Mouse (Mus musculus): ENCODE measurements around the gene Atp5c1. TPM values are rescaled to one million over a fixed set of nuclear protein-coding genes. Genes with fewer than 3 reads are reported as not detected.

The Atp5c1 gene
- polyA plus RNA-seq, 1 experiment: 116 TPM

DNA sequence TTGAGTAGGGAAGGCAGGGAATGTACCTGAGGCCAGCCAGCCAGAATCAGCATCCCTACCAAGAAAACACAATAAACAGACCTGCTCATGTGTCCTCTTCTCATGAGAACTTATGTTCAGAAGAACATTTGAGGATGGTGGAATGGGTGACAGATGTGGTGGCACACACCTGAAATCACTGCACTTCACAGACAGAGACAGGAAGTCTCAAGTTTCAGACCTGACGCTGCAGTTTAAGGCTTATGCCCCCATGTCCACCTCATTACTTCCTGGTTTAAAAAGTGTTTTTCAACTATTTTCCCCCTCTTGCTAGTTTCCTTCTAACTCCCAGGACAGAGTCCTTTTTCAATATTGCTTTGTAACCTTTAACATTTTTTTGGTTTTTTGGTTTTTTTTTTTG is 2.4 kb upstream of the Atp5c1 start:
- Histone ChIP-seq H3K36me3 (ENCODE audit: control insufficient read depth, insufficient read depth, low read length) (peaks cover 4% of the 10 kb centered on the region; the same call in 1 of the 2 replicates), H3K4me1 (ENCODE audit: control insufficient read depth, insufficient read depth, insufficient read length) (peaks cover 6% of the 10 kb centered on the region), H3K27ac (ENCODE audit: insufficient read depth, low read length) (no peak overlapping the region), H3K4me3 (ENCODE audit: extremely low read depth, insufficient read depth, insufficient read length) (no peak overlapping the region), H3K27me3 (ENCODE audit: control insufficient read depth, insufficient read depth, low read length) (no peaks in the 10 kb centered on the region)
- DNase-seq (ENCODE audit: low read depth in 1 of 2, low spot score in 2 of 2): no peak
- TF ChIP-seq CTCF (IDR thresholded peaks at IDR 0.05; ENCODE audit: extremely low read depth, insufficient read depth, insufficient read length, insufficient replicate concordance) (no peak), POLR2A (IDR thresholded peaks at IDR 0.05; ENCODE audit: low read depth, low read length) (no peak)
- WGBS: 19% methylated on average over 1 of the region's 1 CpGs

GRCm38 (mm10) chr2:10081453-10082080 is 1.3 kb upstream of the Atp5c1 start:
- Histone ChIP-seq H3K36me3 (ENCODE audit: control insufficient read depth, insufficient read depth, low read length) (0 out of 2 replicates have a peak, but pooled peaks cover 2% of the 10 kb centered on the region), H3K27me3 (ENCODE audit: control insufficient read depth, insufficient read depth, low read length) (no peaks in the 10 kb centered on the region), H3K4me1 (ENCODE audit: control insufficient read depth, insufficient read depth, insufficient read length) (peaks cover 6% of the 10 kb centered on the region), H3K27ac (ENCODE audit: insufficient read depth, low read length) (no peak overlapping the region), H3K4me3 (ENCODE audit: extremely low read depth, insufficient read depth, insufficient read length) (no peak overlapping the region)
- DNase-seq (ENCODE audit: low read depth in 1 of 2, low spot score in 2 of 2): no peak
- no peak for TF ChIP-seq POLR2A (IDR thresholded peaks at IDR 0.05; ENCODE audit: low read depth, low read length)
- TF ChIP-seq CTCF (IDR thresholded peaks at IDR 0.05; ENCODE audit: extremely low read depth, insufficient read depth, insufficient read length, insufficient replicate concordance): no peak
- WGBS: 91% methylated on average over 5 of the region's 5 CpGs

- H3K4me1 ChIP-seq (ENCODE audit: control insufficient read depth, insufficient read depth, insufficient read length): peaks cover 6% of the 10 kb centered on the region
- peak in 1 of 2 experiments; percentile 23 for DNase-seq (ENCODE audit: low read depth in 1 of 2, low spot score in 2 of 2)
- TF ChIP-seq CTCF (IDR thresholded peaks at IDR 0.05; ENCODE audit: extremely low read depth, insufficient read depth, insufficient read length, insufficient replicate concordance) (no peak), POLR2A (IDR thresholded peaks at IDR 0.05; ENCODE audit: low read depth, low read length) (no peak)
Observed at GRCm38 (mm10) chr2:10079745-10080309, 483 bp downstream of the Atp5c1 start.

GRCm38 (mm10) chr2:10076675-10077074 is 3.6 kb downstream of the Atp5c1 start:
- Histone ChIP-seq H3K27me3 (ENCODE audit: control insufficient read depth, insufficient read depth, low read length) (no peaks in the 10 kb centered on the region), H3K27ac (ENCODE audit: insufficient read depth, low read length) (no peak overlapping the region), H3K4me3 (ENCODE audit: extremely low read depth, insufficient read depth, insufficient read length) (no peak overlapping the region), H3K36me3 (ENCODE audit: control insufficient read depth, insufficient read depth, low read length) (no peaks in the 10 kb centered on the region), H3K4me1 (ENCODE audit: control insufficient read depth, insufficient read depth, insufficient read length) (peaks cover 3% of the 10 kb centered on the region)
- 73% methylated on average over 8 of the region's 8 CpGs for WGBS
- TF ChIP-seq CTCF (IDR thresholded peaks at IDR 0.05; ENCODE audit: extremely low read depth, insufficient read depth, insufficient read length, insufficient replicate concordance): no peak
- TF ChIP-seq POLR2A (IDR thresholded peaks at IDR 0.05; ENCODE audit: low read depth, low read length): no peak
- no peak for DNase-seq (ENCODE audit: low read depth in 1 of 2, low spot score in 2 of 2)

More at GRCm38 (mm10) chr2:10079745-10080309, 483 bp downstream of the Atp5c1 start:
- Histone ChIP-seq H3K27ac (ENCODE audit: insufficient read depth, low read length) (peak overlapping the region; percentile 87), H3K4me3 (ENCODE audit: extremely low read depth, insufficient read depth, insufficient read length) (peak overlapping the region; percentile 81), H3K27me3 (ENCODE audit: control insufficient read depth, insufficient read depth, low read length) (no peaks in the 10 kb centered on the region), H3K36me3 (ENCODE audit: control insufficient read depth, insufficient read depth, low read length) (no peaks in the 10 kb centered on the region)
- WGBS: under 1% methylated on average over 28 of the region's 28 CpGs

DNA sequence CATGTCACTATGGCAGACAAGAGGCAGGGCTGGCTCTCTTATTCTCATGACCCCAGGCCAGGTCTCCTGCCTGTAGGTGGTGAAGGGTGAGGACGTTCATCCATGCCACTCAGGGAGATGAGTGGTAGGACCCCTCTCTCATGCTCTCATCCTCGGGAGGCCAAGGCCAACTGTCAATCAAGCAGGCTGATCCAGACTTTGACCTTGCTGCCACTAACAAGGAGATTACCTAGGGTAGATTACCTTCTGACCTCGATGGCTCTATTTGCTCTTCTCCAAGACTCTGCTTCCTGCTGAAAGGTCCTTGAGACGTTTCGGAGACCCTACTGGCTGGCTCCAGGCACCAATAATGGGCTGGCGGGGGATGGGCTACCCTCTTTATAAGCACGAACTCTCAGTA is 5.8 kb downstream of the Atp5c1 start:
- Histone ChIP-seq H3K27me3 (ENCODE audit: control insufficient read depth, insufficient read depth, low read length) (no peaks in the 10 kb centered on the region), H3K27ac (ENCODE audit: insufficient read depth, low read length) (no peak overlapping the region), H3K4me3 (ENCODE audit: extremely low read depth, insufficient read depth, insufficient read length) (no peak overlapping the region), H3K36me3 (ENCODE audit: control insufficient read depth, insufficient read depth, low read length) (no peaks in the 10 kb centered on the region; the same call in 1 of the 2 replicates), H3K4me1 (ENCODE audit: control insufficient read depth, insufficient read depth, insufficient read length) (peaks cover 3% of the 10 kb centered on the region)
- TF ChIP-seq CTCF (IDR thresholded peaks at IDR 0.05; ENCODE audit: extremely low read depth, insufficient read depth, insufficient read length, insufficient replicate concordance) (no peak), POLR2A (IDR thresholded peaks at IDR 0.05; ENCODE audit: low read depth, low read length) (no peak)
- 87% methylated on average over 7 of the region's 7 CpGs for WGBS
- no peak for DNase-seq (ENCODE audit: low read depth in 1 of 2, low spot score in 2 of 2)

- Histone ChIP-seq H3K27me3 (ENCODE audit: control insufficient read depth, insufficient read depth, low read length) (no peaks in the 10 kb centered on the region), H3K27ac (ENCODE audit: insufficient read depth, low read length) (no peak overlapping the region), H3K4me3 (ENCODE audit: extremely low read depth, insufficient read depth, insufficient read length) (no peak overlapping the region), H3K4me1 (ENCODE audit: control insufficient read depth, insufficient read depth, insufficient read length) (no peaks in the 10 kb centered on the region; the same call in 1 of the 2 replicates), H3K36me3 (ENCODE audit: control insufficient read depth, insufficient read depth, low read length) (peaks cover 13% of the 10 kb centered on the region)
- DNase-seq (ENCODE audit: low read depth in 1 of 2, low spot score in 2 of 2): no peak
- WGBS: 65% methylated on average over 7 of the region's 7 CpGs
- TF ChIP-seq POLR2A (IDR thresholded peaks at IDR 0.05; ENCODE audit: low read depth, low read length) (no peak), CTCF (IDR thresholded peaks at IDR 0.05; ENCODE audit: extremely low read depth, insufficient read depth, insufficient read length, insufficient replicate concordance) (no peak)
Observed at GRCm38 (mm10) chr2:10071751-10072150, 8.6 kb downstream of the Atp5c1 start.

DNA sequence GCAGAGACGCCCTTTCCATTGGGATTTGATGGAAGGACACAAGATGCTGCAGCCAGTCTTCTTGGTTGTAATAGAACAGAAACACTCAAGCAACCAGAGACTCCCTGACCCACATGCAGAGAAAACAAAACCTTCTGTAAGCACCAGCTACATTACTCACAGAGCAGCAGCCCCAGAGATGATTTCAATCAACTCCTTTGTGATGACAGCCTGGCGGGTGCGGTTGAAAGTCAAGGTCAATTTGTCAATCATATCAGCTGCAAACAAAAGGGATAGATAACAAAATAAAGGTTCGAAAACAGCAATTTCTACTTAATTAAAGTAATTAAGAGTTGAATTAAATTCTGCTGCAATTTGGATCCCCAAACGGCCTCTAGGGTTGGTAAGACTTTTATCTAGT is 21.5 kb downstream of the Atp5c1 start:
- WGBS: 86% methylated on average over 5 of the region's 5 CpGs
- peaks cover 49% of the 10 kb centered on the region for H3K36me3 ChIP-seq (ENCODE audit: control insufficient read depth, insufficient read depth, low read length)
- no peak overlapping the region for H3K4me3 ChIP-seq (ENCODE audit: extremely low read depth, insufficient read depth, insufficient read length)
- no peaks in the 10 kb centered on the region for H3K27me3 ChIP-seq (ENCODE audit: control insufficient read depth, insufficient read depth, low read length)
- no peaks in the 10 kb centered on the region for H3K4me1 ChIP-seq (ENCODE audit: control insufficient read depth, insufficient read depth, insufficient read length)
- DNase-seq (ENCODE audit: low read depth in 1 of 2, low spot score in 2 of 2): no peak
- no peak overlapping the region for H3K27ac ChIP-seq (ENCODE audit: insufficient read depth, low read length)
- no peak for TF ChIP-seq CTCF (IDR thresholded peaks at IDR 0.05; ENCODE audit: extremely low read depth, insufficient read depth, insufficient read length, insufficient replicate concordance)
- TF ChIP-seq POLR2A (IDR thresholded peaks at IDR 0.05; ENCODE audit: low read depth, low read length): no peak
